Comparison of ENCODE assay signal across 8 mouse cellular contexts in genomic region chr14:16598074-16598501, GRCm38 (mm10).
A peak's percentile ranks its signal among the peaks of the same experiment; 100 is the strongest.
DNase-seq lines count a peak whose midpoint lies in the region; ATAC-seq and TF ChIP-seq lines count a peak whose summit lies in the region.

No protein-coding gene starts in this region.

- peak overlapping the region; percentile 40 for H3K4me2 ChIP-seq in heart, postnatal 0 days (ENCODE audit: low read depth, low read length)

- no peaks in the 10 kb centered on the region for H3K36me3 ChIP-seq in heart, postnatal 0 days (replicated peaks; ENCODE audit: control insufficient read depth, insufficient read depth, low read length)

- H3K27ac ChIP-seq in layer of hippocampus, adult 2 months: peak overlapping the region; percentile 47; the same call in 1 of the 2 replicates
- H3K27ac ChIP-seq in heart, postnatal 0 days (ENCODE audit: low read depth): peak overlapping the region; percentile 71

- no peak for TF ChIP-seq EP300 in heart, postnatal 0 days (IDR thresholded peaks at IDR 0.05; ENCODE audit: low read depth)

- 5% methylated on average over 4 of the region's 4 CpGs for WGBS in heart, postnatal 0 days

- no peak overlapping the region for H3K9ac ChIP-seq in heart, postnatal 0 days (replicated peaks; ENCODE audit: low read depth, low read length)

- H3K9me3 ChIP-seq in heart, postnatal 0 days (replicated peaks; ENCODE audit: control insufficient read depth, low read length): no peaks in the 10 kb centered on the region

- DNase-seq in layer of hippocampus, adult 2 months (ENCODE audit: low spot score in 2 of 2): no peak
- no peak for DNase-seq in layer of hippocampus, postnatal 25 days (ENCODE audit: extremely low spot score in 1 of 2, low spot score in 1 of 2)
- peak; percentile 95 for DNase-seq in Muller cell, postnatal 12 days (ENCODE audit: inconsistent ontology term)
- peak; percentile 56 for DNase-seq in cerebellum, adult 9-11 months
- DNase-seq in heart, postnatal 0 days (ENCODE audit: low spot score): peak; percentile 30
- peak; percentile 19 to 36 for DNase-seq in layer of hippocampus, postnatal 10 days (ENCODE audit: low spot score in 2 of 2)
- DNase-seq in spleen, postnatal 10 days (ENCODE audit: low spot score in 2 of 2): no peak
- DNase-seq in thymus, postnatal 25 days: no peak

- H3K4me1 ChIP-seq in heart, postnatal 0 days (ENCODE audit: control insufficient read depth, insufficient read depth): peaks cover 19% of the 10 kb centered on the region

- no peak overlapping the region for H3K4me3 ChIP-seq in layer of hippocampus, adult 2 months
- no peak overlapping the region for H3K4me3 ChIP-seq in heart, postnatal 0 days (ENCODE audit: low read depth, low read length)

- no peak for TF ChIP-seq CTCF in layer of hippocampus, adult 2 months (conservative IDR thresholded peaks at IDR 0.05)
- TF ChIP-seq CTCF in heart, postnatal 0 days (IDR thresholded peaks at IDR 0.05; ENCODE audit: low read depth): no peak

- H3K27me3 ChIP-seq in heart, postnatal 0 days (ENCODE audit: control insufficient read depth, insufficient read depth, low read length): no peaks in the 10 kb centered on the region

- peak; percentile 25 for ATAC-seq in heart, postnatal 0 days (ENCODE audit: insufficient read depth, low read depth)

Comparison
In these comparisons a context has a peak if more than half of its experiments do, and no peak if none do; other contexts are left out.
1. DNase-seq: peak in Muller cell, postnatal 12 days (single experiment), cerebellum, adult 9-11 months (single experiment), heart, postnatal 0 days (single experiment) and layer of hippocampus, postnatal 10 days (2 of 2); none in layer of hippocampus, adult 2 months (0 of 2), layer of hippocampus, postnatal 25 days (0 of 2), spleen, postnatal 10 days (0 of 2) and thymus, postnatal 25 days (single experiment).